Comparison of ENCODE assay signal across 15 mouse cellular contexts in the genomic region with DNA sequence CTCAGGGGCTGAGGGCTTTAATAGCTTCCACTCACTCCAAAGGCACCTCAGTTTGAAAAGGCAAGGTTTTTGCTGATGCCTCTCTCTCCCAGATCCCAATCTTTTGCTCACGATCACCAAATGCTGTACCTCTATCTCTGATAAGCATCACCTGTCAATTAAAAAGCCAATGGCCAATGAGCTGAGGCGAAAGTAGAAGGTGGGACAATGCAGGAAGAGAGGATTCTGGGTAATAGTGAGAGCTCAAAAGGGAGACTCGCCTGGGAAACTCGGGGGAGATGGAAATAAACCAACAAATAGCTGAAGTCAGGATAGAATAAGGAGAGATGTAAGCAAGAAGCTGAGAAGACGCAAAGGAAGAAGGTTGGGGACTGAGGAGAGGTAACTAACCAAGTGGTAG.
"Had no signal": no experiment of that assay in that cellular context is flagged by ENCODE, and none has a peak within 500 bp of the region (broad histone marks: within the 10 kb centered on the region; RNA-seq: fewer than 3 reads in every experiment).

No protein-coding gene starts in this region.

- H3K9ac ChIP-seq: limb, embryonic 15.5 days; liver, embryonic 12.5 days; lung, embryonic 14.5 days; neural tube, embryonic 15.5 days had no signal

- H3K4me2 ChIP-seq: limb, embryonic 15.5 days; liver, embryonic 12.5 days; lung, embryonic 14.5 days; neural tube, embryonic 15.5 days had no signal

- H3K27me3 ChIP-seq: limb, embryonic 15.5 days; liver, embryonic 12.5 days; neural tube, embryonic 15.5 days had no signal

- DNase-seq: kidney, adult 9 months; kidney, postnatal 10 days; kidney, postnatal 4 days; lung, embryonic 14.5 days; lung, postnatal 10 days; lung, postnatal 4 days; thymus, postnatal 25 days had no signal

- H3K36me3 ChIP-seq: limb, embryonic 15.5 days; liver, embryonic 12.5 days; midbrain, embryonic 10.5 days; neural tube, embryonic 15.5 days had no signal

- H3K4me3 ChIP-seq: layer of hippocampus, adult 2 months; left cerebral cortex, adult 2 months; limb, embryonic 15.5 days; liver, embryonic 12.5 days; midbrain, embryonic 10.5 days; neural tube, embryonic 15.5 days had no signal

- H3K9me3 ChIP-seq: limb, embryonic 15.5 days; liver, embryonic 12.5 days; midbrain, embryonic 10.5 days; neural tube, embryonic 15.5 days had no signal

- H3K4me1 ChIP-seq: liver, embryonic 12.5 days had no signal

- ATAC-seq: liver, embryonic 12.5 days; midbrain, embryonic 16.5 days had no signal

- H3K27ac ChIP-seq: layer of hippocampus, adult 2 months; left cerebral cortex, adult 2 months; limb, embryonic 15.5 days; liver, embryonic 12.5 days; midbrain, embryonic 10.5 days; neural tube, embryonic 15.5 days; stomach, postnatal 0 days had no signal
